Mouse (Mus musculus) liver, postnatal 0 days (tissue): ENCODE measurements at regions not wholly inside any gene's neighbourhood (a gene's known extent, or its start where the extent isn't known, plus 50 kb on each side); places are given as distances from the start of the nearest gene placed in this dataset.

Experiments
- CTCF ChIP-seq: sonication (generic); IDR thresholded peaks from 2 replicates; pipeline ENCODE4 v1.5.1; 2016; ENCODE audit warnings: antibody characterized with exemption, low read depth
- EP300 ChIP-seq: IDR thresholded peaks from 2 replicates; pipeline ENCODE4 v1.6.1; 2016; ENCODE audit warnings: antibody characterized with exemption, low read depth, mild to moderate bottlenecking

- TF ChIP-seq CTCF (no peak), EP300 (no peak)
These were observed 266.4 kb downstream of the Irx2 start for GRCm38 (mm10) chr13:72894982-72895381.
